Mouse (Mus musculus): ENCODE measurements around the gene Fat3. TPM values are rescaled to one million over a fixed set of nuclear protein-coding genes. Genes with fewer than 3 reads are reported as not detected.

The Fat3 gene
- polyA plus RNA-seq, 1 experiment from 2014 or later: 0.44 TPM

GRCm38 (mm10) chr9:15976959-15977663, 524.0 kb downstream of the Fat3 start:
- Histone ChIP-seq H3K9ac (no peak overlapping the region), H3K27me3 (no peaks in the 10 kb centered on the region), H3K36me3 (no peaks in the 10 kb centered on the region), H3K4me1 (peaks cover 7% of the 10 kb centered on the region; the same call in 1 of the 2 replicates), H3K27ac (peak overlapping the region; percentile 59), H3K9me3 (no peaks in the 10 kb centered on the region), H3K4me3 (no peak overlapping the region), H3K4me2 (peak overlapping the region; percentile 16; the same call in 1 of the 2 replicates)
- 25% methylated on average over 12 of the region's 12 CpGs for WGBS
- ATAC-seq (ENCODE audit: borderline replicate concordance, extremely low read depth, low FRiP score, low TSS enrichment): peak; percentile 80; the same call in 1 of the 2 replicates

- Histone ChIP-seq H3K9me3 (no peaks in the 10 kb centered on the region), H3K4me1 (peaks cover 7% of the 10 kb centered on the region; the same call in 1 of the 2 replicates), H3K4me3 (no peak overlapping the region), H3K9ac (no peak overlapping the region), H3K36me3 (no peaks in the 10 kb centered on the region), H3K4me2 (no peak overlapping the region), H3K27me3 (no peaks in the 10 kb centered on the region), H3K27ac (no peak overlapping the region)
- ATAC-seq (ENCODE audit: borderline replicate concordance, extremely low read depth, low FRiP score, low TSS enrichment): no peak
- 72% methylated on average over 2 of the region's 2 CpGs for WGBS
Observed at GRCm38 (mm10) chr9:15975999-15976398, 525.1 kb downstream of the Fat3 start.

- Histone ChIP-seq H3K9ac (no peak overlapping the region), H3K4me3 (no peak overlapping the region), H3K4me2 (no peak overlapping the region), H3K27ac (no peak overlapping the region), H3K36me3 (no peaks in the 10 kb centered on the region), H3K9me3 (no peaks in the 10 kb centered on the region), H3K27me3 (no peaks in the 10 kb centered on the region), H3K4me1 (0 out of 2 replicates have a peak, but pooled peaks cover 2% of the 10 kb centered on the region)
- WGBS: 47% methylated on average over 1 of the region's 1 CpGs
- ATAC-seq (ENCODE audit: borderline replicate concordance, extremely low read depth, low FRiP score, low TSS enrichment): no peak
Observed at GRCm38 (mm10) chr9:15972201-15972600, 528.9 kb downstream of the Fat3 start.

- H3K4me3 ChIP-seq: no peak overlapping the region
- no peak; the same call in 1 of the 2 replicates for ATAC-seq (ENCODE audit: borderline replicate concordance, extremely low read depth, low FRiP score, low TSS enrichment)
- H3K9ac ChIP-seq: no peak overlapping the region
- no peak overlapping the region for H3K27ac ChIP-seq
- no peaks in the 10 kb centered on the region for H3K4me1 ChIP-seq
- H3K4me2 ChIP-seq: no peak overlapping the region
- H3K36me3 ChIP-seq: no peaks in the 10 kb centered on the region
- no peaks in the 10 kb centered on the region for H3K27me3 ChIP-seq
- H3K9me3 ChIP-seq: no peaks in the 10 kb centered on the region
Observed at GRCm38 (mm10) chr9:15971393-15971792, 529.7 kb downstream of the Fat3 start.

GRCm38 (mm10) chr9:15964198-15964597, 536.9 kb downstream of the Fat3 start:
- no peaks in the 10 kb centered on the region for H3K27me3 ChIP-seq
- WGBS: 34% methylated on average over 3 of the region's 3 CpGs
- no peak overlapping the region for H3K4me3 ChIP-seq
- H3K36me3 ChIP-seq: no peaks in the 10 kb centered on the region
- H3K4me1 ChIP-seq: no peaks in the 10 kb centered on the region
- H3K27ac ChIP-seq: no peak overlapping the region
- no peak overlapping the region for H3K4me2 ChIP-seq
- no peak overlapping the region for H3K9ac ChIP-seq
- no peak for ATAC-seq (ENCODE audit: borderline replicate concordance, extremely low read depth, low FRiP score, low TSS enrichment)
- no peaks in the 10 kb centered on the region for H3K9me3 ChIP-seq

GRCm38 (mm10) chr9:15962886-15963285, 538.2 kb downstream of the Fat3 start:
- Histone ChIP-seq H3K9me3 (no peaks in the 10 kb centered on the region), H3K27me3 (no peaks in the 10 kb centered on the region), H3K27ac (no peak overlapping the region), H3K36me3 (no peaks in the 10 kb centered on the region), H3K4me2 (no peak overlapping the region), H3K4me3 (no peak overlapping the region), H3K4me1 (no peaks in the 10 kb centered on the region), H3K9ac (no peak overlapping the region)
- ATAC-seq (ENCODE audit: borderline replicate concordance, extremely low read depth, low FRiP score, low TSS enrichment): no peak
- WGBS: 78% methylated on average over 2 of the region's 2 CpGs

- no peaks in the 10 kb centered on the region for H3K36me3 ChIP-seq
- no peak for ATAC-seq (ENCODE audit: borderline replicate concordance, extremely low read depth, low FRiP score, low TSS enrichment)
- H3K9me3 ChIP-seq: no peaks in the 10 kb centered on the region
- H3K4me3 ChIP-seq: no peak overlapping the region
- no peak overlapping the region for H3K4me2 ChIP-seq
- H3K27me3 ChIP-seq: no peaks in the 10 kb centered on the region
- no peak overlapping the region for H3K9ac ChIP-seq
- 44% methylated on average over 3 of the region's 3 CpGs for WGBS
- no peaks in the 10 kb centered on the region for H3K4me1 ChIP-seq
- H3K27ac ChIP-seq: no peak overlapping the region
Observed at GRCm38 (mm10) chr9:15958224-15958787, 542.8 kb downstream of the Fat3 start.

- ATAC-seq (ENCODE audit: borderline replicate concordance, extremely low read depth, low FRiP score, low TSS enrichment): no peak
- H3K4me1 ChIP-seq: no peaks in the 10 kb centered on the region
- no peak overlapping the region for H3K4me3 ChIP-seq
- H3K36me3 ChIP-seq: no peaks in the 10 kb centered on the region
- no peak overlapping the region for H3K4me2 ChIP-seq
- no peaks in the 10 kb centered on the region for H3K27me3 ChIP-seq
- no peak overlapping the region for H3K27ac ChIP-seq
- no peaks in the 10 kb centered on the region for H3K9me3 ChIP-seq
- H3K9ac ChIP-seq: no peak overlapping the region
- 58% methylated on average over 3 of the region's 3 CpGs for WGBS
Observed at GRCm38 (mm10) chr9:15957816-15958215, 543.3 kb downstream of the Fat3 start.

- no peak overlapping the region for H3K27ac ChIP-seq
- H3K36me3 ChIP-seq: no peaks in the 10 kb centered on the region
- H3K4me2 ChIP-seq: no peak overlapping the region
- no peak for ATAC-seq (ENCODE audit: borderline replicate concordance, extremely low read depth, low FRiP score, low TSS enrichment)
- no peak overlapping the region for H3K4me3 ChIP-seq
- no peaks in the 10 kb centered on the region for H3K9me3 ChIP-seq
- H3K27me3 ChIP-seq: no peaks in the 10 kb centered on the region
- no peaks in the 10 kb centered on the region for H3K4me1 ChIP-seq
- WGBS: 55% methylated on average over 5 of the region's 5 CpGs
- H3K9ac ChIP-seq: no peak overlapping the region
Observed at GRCm38 (mm10) chr9:15955147-15955782, 545.8 kb downstream of the Fat3 start.

- H3K27me3 ChIP-seq: no peaks in the 10 kb centered on the region
- no peak overlapping the region for H3K4me3 ChIP-seq
- WGBS: 60% methylated on average over 1 of the region's 1 CpGs
- ATAC-seq (ENCODE audit: borderline replicate concordance, extremely low read depth, low FRiP score, low TSS enrichment): no peak
- no peak overlapping the region for H3K27ac ChIP-seq
- H3K36me3 ChIP-seq: no peaks in the 10 kb centered on the region
- H3K9ac ChIP-seq: no peak overlapping the region
- H3K4me1 ChIP-seq: no peaks in the 10 kb centered on the region
- no peak overlapping the region for H3K4me2 ChIP-seq
- H3K9me3 ChIP-seq: no peaks in the 10 kb centered on the region
Observed at GRCm38 (mm10) chr9:15954338-15954704, 546.8 kb downstream of the Fat3 start.

- Histone ChIP-seq H3K36me3 (no peaks in the 10 kb centered on the region), H3K9ac (no peak overlapping the region), H3K27me3 (no peaks in the 10 kb centered on the region), H3K4me2 (no peak overlapping the region), H3K4me1 (no peaks in the 10 kb centered on the region), H3K9me3 (no peaks in the 10 kb centered on the region), H3K4me3 (no peak overlapping the region), H3K27ac (no peak overlapping the region)
- no peak for ATAC-seq (ENCODE audit: borderline replicate concordance, extremely low read depth, low FRiP score, low TSS enrichment)
- WGBS: 78% methylated on average over 6 of the region's 6 CpGs
Observed at GRCm38 (mm10) chr9:15953585-15954337, 547.3 kb downstream of the Fat3 start.

- Histone ChIP-seq H3K27me3 (no peaks in the 10 kb centered on the region), H3K4me3 (no peak overlapping the region), H3K27ac (no peak overlapping the region), H3K36me3 (no peaks in the 10 kb centered on the region), H3K4me1 (no peaks in the 10 kb centered on the region), H3K9ac (no peak overlapping the region), H3K9me3 (no peaks in the 10 kb centered on the region), H3K4me2 (no peak overlapping the region)
- no peak for ATAC-seq (ENCODE audit: borderline replicate concordance, extremely low read depth, low FRiP score, low TSS enrichment)
- WGBS: 67% methylated on average over 4 of the region's 4 CpGs
Observed at GRCm38 (mm10) chr9:15948086-15948485, 553.0 kb downstream of the Fat3 start.
